Mouse (Mus musculus) brain, embryonic 18.5 days (tissue): ENCODE data around the gene Stub1.
"Not testable (repeated sequence)": the region's sequence is repeated elsewhere in the genome, so short reads cannot be mapped to it uniquely, and the experiment has no call there.

Source experiments
- DNase-seq: peaks from one replicate; pipeline ENCODE4 v3.0.0-alpha.2; 2012; ENCODE audit warnings: low read depth, low spot score

Stub1 gene

DNA sequence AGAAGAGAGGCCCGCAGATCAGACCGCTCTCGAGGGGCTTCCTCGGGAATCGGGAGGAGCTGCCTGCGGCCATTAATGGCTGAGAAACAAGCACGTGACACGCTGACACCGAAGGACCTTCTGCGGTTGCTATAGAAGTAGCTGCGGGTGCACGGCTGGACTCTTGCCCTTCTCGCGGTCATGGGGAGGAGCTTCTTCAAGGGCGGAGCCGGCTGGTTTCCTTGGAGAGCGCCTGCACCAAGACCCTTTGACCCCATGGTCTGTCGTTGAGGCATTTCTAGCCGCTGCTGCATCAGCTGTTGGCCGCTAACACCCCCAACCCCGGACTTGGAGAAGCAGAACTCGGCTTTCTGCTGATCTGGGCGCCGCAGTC is at the start of gene Stub1:
TSS of gene Stub1 (minus strand) at position 114 of the 373 bp plus-strand sequence.
- DNase-seq: peak; percentile 70

- DNase-seq: no peak
Measured at GRCm38 (mm10) chr17:25882306-25882705, 49.1 kb upstream of the Stub1 start.

DNA sequence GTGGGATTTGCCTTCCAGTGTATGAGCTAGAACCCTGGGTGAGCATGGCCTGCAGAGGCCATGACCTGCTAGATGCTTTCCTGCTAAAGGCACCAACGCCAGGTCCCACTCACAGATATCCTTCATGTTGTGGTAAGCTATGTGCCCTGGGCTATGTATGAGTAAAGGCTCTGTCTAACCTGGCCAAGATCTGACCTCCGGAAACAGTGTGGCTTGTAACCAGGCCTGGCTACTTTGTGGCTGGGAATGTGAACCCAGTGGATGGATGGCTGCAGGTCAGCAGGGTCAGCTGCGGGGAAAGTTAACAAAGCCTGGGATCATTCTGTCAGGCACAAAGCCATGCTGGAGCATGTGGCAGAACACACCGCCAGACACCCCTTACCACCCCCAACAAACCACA is 48.5 kb upstream of the Stub1 start:
- DNase-seq: no peak

DNA sequence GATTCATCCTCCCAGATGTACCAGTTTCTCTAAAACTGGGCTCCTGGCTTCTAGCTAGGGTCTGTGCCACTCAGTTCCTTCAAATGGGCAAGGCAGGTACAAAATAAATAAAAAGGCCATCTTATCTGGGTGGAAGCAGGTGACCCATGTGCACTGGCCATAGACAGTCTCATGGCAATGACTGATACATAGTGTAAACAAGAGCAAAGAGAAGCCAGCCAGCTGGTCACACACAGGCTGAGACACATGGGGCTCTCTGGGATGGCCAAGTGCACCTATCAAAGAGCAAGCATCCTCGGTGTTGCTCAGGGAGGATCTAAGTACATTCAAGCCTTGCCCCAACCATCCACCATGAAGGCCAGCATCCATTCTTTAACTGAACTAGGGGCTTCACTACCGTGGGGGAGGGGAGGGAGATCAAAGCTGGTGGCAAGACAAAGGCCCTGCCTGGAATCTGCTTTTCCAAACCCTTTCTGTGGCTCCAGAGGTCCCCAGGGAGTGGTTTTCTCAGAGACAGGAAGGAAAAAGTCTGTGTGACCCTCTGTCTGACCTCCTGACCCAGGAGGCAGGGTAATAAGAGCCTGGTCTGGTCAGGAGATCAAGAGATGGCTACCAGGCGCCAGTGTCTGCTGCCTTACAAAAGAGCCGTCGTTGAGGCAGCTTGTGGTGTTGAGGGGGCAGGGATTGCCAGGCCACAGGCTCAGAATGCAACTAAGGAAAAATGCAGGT is 47.9 kb upstream of the Stub1 start:
- no peak for DNase-seq

DNA sequence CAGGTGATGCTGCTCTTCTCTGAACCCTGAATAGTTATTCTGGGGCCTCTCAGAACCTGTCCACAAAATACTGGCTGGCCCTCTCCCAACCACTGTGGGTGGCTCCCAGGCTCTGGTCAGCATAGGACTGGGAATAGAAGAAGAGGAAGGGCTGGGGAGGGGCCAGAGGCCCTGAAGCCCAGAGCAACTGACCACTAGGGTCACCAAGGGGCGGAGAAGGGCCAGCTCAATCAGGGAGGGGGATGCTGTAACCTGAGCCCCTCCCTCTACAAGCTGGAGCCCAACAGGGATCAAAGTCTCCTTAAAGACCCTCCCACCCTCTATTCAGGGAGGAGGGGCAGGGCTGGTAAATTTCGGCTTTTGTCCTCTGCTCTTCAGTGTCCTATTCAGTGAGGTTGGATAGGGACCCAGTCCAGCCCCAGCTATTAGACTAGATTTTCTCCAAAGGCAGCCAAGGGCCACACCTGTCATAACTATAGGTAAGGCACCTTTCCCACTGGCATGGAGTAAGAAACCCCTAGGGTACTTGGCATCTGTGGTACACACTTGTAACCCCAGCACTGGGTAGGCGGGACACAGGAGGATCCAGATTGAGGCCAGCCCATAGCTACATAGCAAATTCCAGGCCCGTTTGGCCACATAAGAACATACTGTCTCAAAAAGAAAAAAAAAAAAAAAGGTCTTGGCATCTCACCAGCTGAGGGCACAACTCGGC is 47.1 kb upstream of the Stub1 start, which contains the start of gene Wfikkn1:
TSS of gene Wfikkn1 (minus strand) at position 663 of the 715 bp plus-strand sequence.
- no peak for DNase-seq

DNA sequence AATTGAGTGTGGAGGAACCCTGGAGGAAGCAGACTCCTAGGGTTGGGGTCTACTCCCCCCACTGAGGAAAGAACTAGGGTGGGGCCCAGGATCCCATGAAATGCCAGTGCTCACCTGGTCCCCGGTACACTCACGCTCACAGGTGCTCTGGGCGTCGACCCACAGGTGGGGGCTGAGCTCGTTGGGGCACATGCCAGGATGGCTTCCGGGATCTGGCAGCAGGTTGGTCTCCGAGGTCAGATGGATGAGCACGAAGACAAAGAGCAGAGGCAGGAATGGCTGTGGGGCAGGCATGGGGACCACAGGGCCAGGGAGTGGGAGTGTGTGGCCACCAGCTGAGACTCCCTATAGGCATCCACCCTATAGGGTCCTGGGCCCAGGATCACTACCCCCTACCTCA is 46.5 kb upstream of the Stub1 start:
- no peak for DNase-seq

- no peak for DNase-seq
Measured at GRCm38 (mm10) chr17:25879261-25879660, 46.1 kb upstream of the Stub1 start.

DNA sequence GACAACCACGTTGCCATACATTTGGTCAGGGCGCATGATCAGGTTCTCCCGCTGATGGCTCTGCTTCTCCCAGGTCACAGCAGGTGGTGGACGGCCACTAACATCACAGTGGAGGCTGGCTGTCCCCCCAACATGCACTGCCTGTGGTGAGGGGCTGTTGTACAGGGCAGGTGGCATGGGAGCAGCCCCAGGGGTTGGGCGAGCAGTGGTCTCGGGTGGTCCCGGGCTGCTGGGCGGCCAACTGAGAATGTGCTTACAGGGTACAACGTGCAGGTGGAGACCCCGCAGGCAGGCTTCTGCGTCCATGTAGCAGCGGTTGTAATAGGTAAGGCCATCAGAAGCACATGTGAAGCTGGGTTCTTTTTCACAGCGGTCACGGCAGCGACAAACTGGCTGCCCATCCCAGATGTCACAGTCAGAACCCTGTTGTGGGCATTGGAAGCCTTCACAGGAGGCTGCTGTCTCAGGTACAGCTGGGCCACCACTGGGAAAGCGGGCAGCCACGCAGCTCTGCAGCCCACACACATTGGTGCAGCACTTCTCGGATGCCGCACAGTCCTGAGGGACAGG is 45.5 kb upstream of the Stub1 start:
- no peak for DNase-seq

DNA sequence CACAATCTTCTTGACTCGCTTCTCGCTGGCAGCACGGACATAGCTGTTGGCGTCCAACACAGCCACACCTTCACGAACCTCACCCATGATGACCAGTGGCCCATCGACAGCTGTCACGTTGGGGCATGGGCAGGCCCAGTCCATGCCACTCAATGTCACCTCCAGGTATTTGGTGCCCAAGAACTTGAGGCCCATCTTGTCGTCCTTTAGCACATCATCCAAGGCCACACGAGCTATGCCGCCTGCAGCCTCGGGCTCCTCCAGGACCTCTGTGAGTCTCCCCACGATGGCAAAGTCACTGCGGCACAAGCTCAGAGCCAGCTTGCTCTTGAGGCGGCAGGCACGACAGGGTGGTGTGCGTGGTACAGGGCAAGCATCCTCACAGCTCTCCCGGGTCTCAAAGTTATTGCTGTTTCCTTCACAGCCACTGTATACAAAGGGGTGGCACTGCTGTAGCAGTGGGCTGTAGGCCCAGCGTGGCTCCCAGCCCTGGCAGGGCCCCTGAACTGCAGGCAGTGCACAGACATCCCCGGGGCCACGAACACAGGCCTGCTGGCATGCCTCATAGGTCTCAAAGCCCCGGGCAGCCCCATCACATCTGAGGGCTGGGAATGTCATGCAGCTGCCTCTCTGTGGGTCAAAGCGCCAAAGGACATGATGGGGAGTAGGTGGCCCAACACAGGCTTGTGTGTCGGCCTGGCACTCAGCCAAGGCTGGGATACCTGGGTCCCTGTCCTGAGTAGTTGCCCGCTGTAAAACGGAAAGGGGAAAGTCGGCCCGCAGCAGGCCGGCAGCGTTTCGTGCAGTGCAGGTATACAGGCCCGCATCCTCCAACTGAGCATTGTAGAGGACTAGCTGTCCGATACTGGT is 44.8 kb upstream of the Stub1 start:
- DNase-seq: no peak

- DNase-seq: no peak
Measured at GRCm38 (mm10) chr17:25877025-25877424, 43.8 kb upstream of the Stub1 start.

DNA sequence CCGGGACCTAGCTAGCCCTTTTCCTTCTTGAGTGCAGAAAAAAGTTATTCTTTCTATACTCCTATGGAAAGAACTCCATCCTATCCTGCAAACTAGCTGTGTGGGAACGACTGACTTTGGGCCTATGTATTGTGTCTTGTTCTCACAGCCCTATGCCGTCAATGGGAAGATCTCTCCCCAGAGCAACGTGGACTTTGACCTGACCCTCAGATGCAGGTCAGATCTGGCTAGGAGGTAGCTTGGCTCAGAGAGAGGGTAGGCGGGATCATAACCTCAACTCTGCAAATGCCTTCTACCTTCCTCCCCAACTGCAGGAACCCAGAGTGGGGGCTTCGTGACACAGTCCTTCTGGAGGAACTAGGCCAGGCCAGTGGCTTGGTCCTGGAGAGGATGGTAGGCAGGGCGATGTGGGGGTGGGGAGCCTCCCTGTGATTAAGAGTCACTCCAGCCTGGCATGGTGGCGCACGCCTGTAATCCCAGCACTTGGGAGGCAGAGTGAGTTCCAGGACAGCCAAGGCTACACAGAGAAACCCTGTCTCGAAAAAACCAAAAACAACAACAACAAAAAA is 43.2 kb upstream of the Stub1 start:
- DNase-seq: no peak

- DNase-seq: peak; percentile 77
Measured at GRCm38 (mm10) chr17:25875171-25876136, 42.2 kb upstream of the Stub1 start.

GRCm38 (mm10) chr17:25874721-25875170 is 41.5 kb upstream of the Stub1 start, which contains the start of gene Mettl26:
Gene Mettl26 (plus strand): TSS chr17:25875074.
- DNase-seq: peak; percentile 87

DNA sequence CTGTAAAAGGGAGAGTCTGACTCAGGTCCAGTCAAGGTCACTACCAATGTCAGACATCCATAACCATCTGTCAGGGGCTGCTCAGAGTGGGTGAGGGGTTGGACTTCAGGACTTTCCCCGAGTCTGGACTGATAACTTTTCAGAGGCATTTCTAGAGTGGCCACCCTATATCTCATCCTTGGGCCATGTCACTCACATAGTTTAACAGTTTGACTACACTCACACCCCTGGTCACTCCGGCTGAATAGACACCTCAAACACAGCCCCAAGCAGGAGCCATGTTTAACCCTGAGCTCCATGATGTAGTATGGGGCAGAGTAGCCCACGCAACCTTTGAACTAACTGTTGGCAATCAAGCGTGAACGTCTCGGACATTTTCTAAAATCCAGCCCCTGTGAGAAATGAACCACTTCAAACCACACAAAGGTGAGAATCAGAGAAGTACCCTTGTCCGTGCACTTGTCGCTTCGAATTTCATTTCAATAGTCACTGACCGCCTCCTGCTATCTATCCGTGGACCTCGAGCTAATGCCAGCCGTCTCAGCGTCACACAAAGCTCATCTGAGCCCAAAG is 41.0 kb upstream of the Stub1 start:
- no peak for DNase-seq

DNA sequence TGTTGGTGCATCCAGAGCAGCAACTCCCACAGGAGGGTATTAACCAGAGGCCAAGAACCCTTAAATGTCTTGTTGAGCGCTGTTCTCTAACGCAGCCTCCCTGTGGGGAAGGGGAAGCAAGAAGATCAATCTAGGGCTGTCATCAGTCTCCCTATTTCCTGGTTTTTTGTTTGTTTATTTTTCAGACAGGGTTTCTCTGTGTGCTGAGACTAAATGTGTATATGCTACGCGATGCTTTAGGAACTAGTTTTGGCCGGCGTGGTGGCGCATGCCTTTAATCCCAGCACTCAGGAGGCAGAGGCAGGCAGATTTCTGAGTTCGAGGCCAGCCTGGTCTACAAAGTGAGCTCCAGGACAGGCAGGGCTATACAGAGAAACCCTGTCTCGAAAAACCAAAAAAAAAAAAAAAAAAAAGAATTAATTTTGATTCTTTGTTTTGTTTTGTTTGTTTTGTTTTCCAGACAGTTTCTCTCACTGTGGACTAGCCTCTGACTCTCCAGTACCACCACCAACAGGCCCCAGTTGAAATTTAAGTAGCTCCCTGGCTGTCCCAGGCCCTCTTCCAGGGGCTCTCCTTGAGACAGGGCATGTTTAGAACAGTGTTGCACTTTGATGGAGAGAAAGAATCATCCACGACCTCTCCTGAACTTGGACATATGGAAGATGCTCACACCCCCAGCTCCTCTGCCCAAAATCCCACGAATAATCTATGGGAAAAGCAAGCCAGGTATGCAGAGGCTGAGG is 40.4 kb upstream of the Stub1 start:
- DNase-seq: no peak

- no peak for DNase-seq
Measured at GRCm38 (mm10) chr17:25872676-25873075, 39.5 kb upstream of the Stub1 start.

GRCm38 (mm10) chr17:25871566-25871965 is 38.4 kb upstream of the Stub1 start:
- not testable (repeated sequence) for DNase-seq

GRCm38 (mm10) chr17:25869954-25870353 is 36.8 kb upstream of the Stub1 start:
- DNase-seq: no peak

GRCm38 (mm10) chr17:25869498-25869897 is 36.3 kb upstream of the Stub1 start:
- no peak for DNase-seq
